Mouse (Mus musculus) frontal cortex, adult (tissue): ENCODE measurements around the gene Cep89.

ENCODE experiments used
- ATAC-seq: cut with Nextera tagmentation; 2 replicates; pipeline ENCODE4 v1.9.2; 2017; ENCODE audit warnings: mild to moderate bottlenecking, moderate library complexity, mixed read lengths; ENCODE audit not compliant: low TSS enrichment

Cep89 gene

DNA sequence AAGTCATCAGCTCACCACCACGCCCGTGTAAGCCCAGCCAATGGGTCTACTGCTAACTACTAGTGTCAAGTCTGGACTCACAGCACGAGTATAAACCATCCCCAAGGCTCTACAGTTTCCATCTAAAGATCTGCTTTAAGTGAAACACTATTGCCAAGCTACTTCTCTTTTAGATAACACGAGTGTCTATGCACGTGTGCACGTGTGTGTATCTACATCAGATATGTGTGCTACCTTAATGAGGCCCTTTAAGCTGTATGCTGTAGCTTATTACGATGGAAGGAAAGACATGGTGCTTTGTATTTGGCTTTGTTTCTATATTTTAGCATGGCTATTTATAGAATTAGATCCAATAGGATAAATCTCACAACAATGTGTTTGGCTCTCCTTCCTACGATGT, 89.7 kb downstream of the Cep89 start:
- no peak for ATAC-seq
